In the genomic region with DNA sequence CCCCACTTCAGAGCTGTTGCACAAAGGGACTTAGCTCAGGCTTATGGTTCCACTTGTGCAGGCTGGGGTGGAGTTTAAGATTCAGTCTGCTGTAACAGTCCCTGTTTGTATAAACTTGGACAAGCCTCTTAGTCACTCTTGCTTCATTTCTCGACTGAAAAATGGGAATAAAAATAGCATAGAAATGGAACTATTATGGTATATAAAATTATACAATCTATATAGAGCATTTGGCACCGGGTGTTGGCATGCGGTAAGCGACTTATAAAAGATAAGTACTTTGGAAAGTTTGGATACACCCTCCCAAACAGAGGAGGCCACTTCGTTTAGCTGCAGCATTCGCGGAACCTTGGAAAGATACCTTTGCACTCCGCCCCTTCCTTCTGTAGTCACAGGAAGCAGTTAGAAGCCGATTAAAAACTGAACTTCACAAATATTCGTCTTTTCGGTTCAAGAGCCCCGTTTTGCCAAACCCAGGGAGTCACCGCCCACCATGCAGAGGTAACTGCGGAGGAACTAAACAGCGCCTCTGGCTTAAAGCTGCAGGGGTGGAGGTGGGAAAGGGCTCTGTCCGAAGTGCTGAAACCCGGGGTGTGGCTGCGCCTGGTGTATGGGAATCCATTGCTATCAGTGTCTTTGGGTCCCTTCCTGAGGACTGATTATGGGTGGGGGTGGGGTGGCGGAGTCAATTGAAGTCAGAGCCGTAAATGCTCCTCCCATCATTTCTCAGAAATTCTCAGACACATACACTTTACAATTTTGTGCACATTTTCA, we compare ENCODE assay signal across 9 mouse cellular contexts. TPM values are rescaled to one million over a fixed set of nuclear protein-coding genes. Genes with fewer than 3 reads are reported as not detected.
DNase-seq lines count a peak whose midpoint lies in the region; ATAC-seq and TF ChIP-seq lines count a peak whose summit lies in the region.
"Had no signal": no experiment of that assay in that cellular context is flagged by ENCODE, and none has a peak within 500 bp of the region (broad histone marks: within the 10 kb centered on the region; RNA-seq: fewer than 3 reads in every experiment).

No protein-coding gene starts in this region.

- H3K36me3 ChIP-seq in ES-E14 (ENCODE audit: control insufficient read depth, insufficient read depth, low read length, poor library complexity, severe bottlenecking), result no peaks in the 10 kb centered on the region
- no peaks in the 10 kb centered on the region for H3K36me3 ChIP-seq in hindbrain, embryonic 15.5 days
- H3K36me3 ChIP-seq in liver, embryonic 14.5 days (replicated peaks; ENCODE audit: control insufficient read depth, insufficient read depth, low read depth), result no peaks in the 10 kb centered on the region

- in situ Hi-C loops in ES-E14 (cut with MboI; ENCODE audit: low sequenced_read_pairs in 2 of 2, unreplicated experiment in 2 of 2), result loop anchor here (25.0 kb wide), 1 partner anchor 1650 kb away; no protein-coding TSS in a partner anchor

- H3K27me3 ChIP-seq in hindbrain, embryonic 15.5 days, result peaks cover 20% of the 10 kb centered on the region
- no peaks in the 10 kb centered on the region for H3K27me3 ChIP-seq in liver, embryonic 14.5 days (ENCODE audit: control insufficient read depth, insufficient read depth, low read length)

- H3K27ac ChIP-seq in ES-E14 (ENCODE audit: insufficient read depth, low read depth, low read length, poor library complexity, severe bottlenecking), result no peak overlapping the region
- H3K27ac ChIP-seq in hindbrain, embryonic 15.5 days (replicated peaks), result no peak overlapping the region
- no peak overlapping the region for H3K27ac ChIP-seq in liver, embryonic 14.5 days
- H3K27ac ChIP-seq in olfactory bulb, adult 2 months (ENCODE audit: insufficient read depth, low read depth, low read length), result no peak overlapping the region
- H3K27ac ChIP-seq: macrophage had no signal

- DNase-seq in B cell, adult 2 months, result peak; percentile 32 to 35
- DNase-seq in ES-E14 (ENCODE audit: low read depth, low spot score), result peak; percentile 74
- peak; percentile 71 for DNase-seq in embryo, embryonic 9.5 days (ENCODE audit: extremely low spot score)
- peak in 2 of 3 experiments; percentile 0 to 4 for DNase-seq in liver, embryonic 14.5 days (ENCODE audit: low read depth in 3 of 3, low spot score in 3 of 3)
- DNase-seq in layer of hippocampus, postnatal 14 days (ENCODE audit: low spot score in 2 of 2), result no peak

- no peak overlapping the region for H3K9ac ChIP-seq in ES-E14 (ENCODE audit: insufficient read depth, low read depth, low read length, poor library complexity, severe bottlenecking)
- no peak overlapping the region for H3K9ac ChIP-seq in hindbrain, embryonic 15.5 days
- no peak overlapping the region for H3K9ac ChIP-seq in liver, embryonic 14.5 days (replicated peaks)

- H3K4me2 ChIP-seq in hindbrain, embryonic 15.5 days, result peak overlapping the region; percentile 56
- H3K4me2 ChIP-seq in liver, embryonic 14.5 days (ENCODE audit: low read depth), result no peak overlapping the region

- TF ChIP-seq EP300 in liver, embryonic 14.5 days (IDR thresholded peaks at IDR 0.05; ENCODE audit: low read depth), result no peak

- peak; percentile 65 for ATAC-seq in hindbrain, embryonic 15.5 days (ENCODE audit: low FRiP score, low read depth)
- no peak for ATAC-seq in liver, embryonic 14.5 days (ENCODE audit: insufficient read depth)
- no peak for ATAC-seq in inflammation-experienced regulatory T-cells, adult 6 months

- no peak for TF ChIP-seq POLR2A in olfactory bulb, adult 2 months (IDR thresholded peaks at IDR 0.05; ENCODE audit: insufficient read depth, low read depth, low read length)

- H3K4me1 ChIP-seq in ES-E14 (ENCODE audit: control insufficient read depth in 2 of 2, insufficient read depth in 2 of 2, low read length in 2 of 2, poor library complexity in 1 of 2), result peaks cover 0 to 2% of the 10 kb centered on the region in 2 experiments; a peak in 1 of 4 replicates
- H3K4me1 ChIP-seq in hindbrain, embryonic 15.5 days (replicated peaks), result peaks cover 10% of the 10 kb centered on the region; the same call in 1 of the 2 replicates
- H3K4me1 ChIP-seq in liver, embryonic 14.5 days (replicated peaks; ENCODE audit: control insufficient read depth in 2 of 2, insufficient read depth in 2 of 2, low read length in 1 of 2), result no peaks in the 10 kb centered on the region
- peaks cover 11% of the 10 kb centered on the region for H3K4me1 ChIP-seq in olfactory bulb, adult 2 months (ENCODE audit: control insufficient read depth, insufficient read depth, low read length)

- H3K9me3 ChIP-seq in ES-E14 (ENCODE audit: control insufficient read depth, insufficient read depth, low read depth, low read length), result no peaks in the 10 kb centered on the region
- H3K9me3 ChIP-seq in hindbrain, embryonic 15.5 days, result no peaks in the 10 kb centered on the region
- no peaks in the 10 kb centered on the region for H3K9me3 ChIP-seq in liver, embryonic 14.5 days (ENCODE audit: control insufficient read depth, low read length)

- H3K4me3 ChIP-seq in ES-E14 (ENCODE audit: insufficient read depth in 1 of 2, low read depth in 1 of 2, low read length in 2 of 2, poor library complexity in 1 of 2, severe bottlenecking in 1 of 2), result no peak overlapping the region
- peak overlapping the region; percentile 33 for H3K4me3 ChIP-seq in hindbrain, embryonic 15.5 days
- H3K4me3 ChIP-seq in liver, embryonic 14.5 days (ENCODE audit: insufficient read depth in 1 of 2, low read depth in 2 of 2, low read length in 2 of 2), result no peak overlapping the region
- H3K4me3 ChIP-seq in olfactory bulb, adult 2 months (ENCODE audit: insufficient read depth, low read depth, low read length), result peak overlapping the region; percentile 27

- TF ChIP-seq CTCF in liver, embryonic 14.5 days (IDR thresholded peaks at IDR 0.05; ENCODE audit: low read depth), result no peak
- TF ChIP-seq CTCF in olfactory bulb, adult 2 months (IDR thresholded peaks at IDR 0.05; ENCODE audit: insufficient read depth, low read depth, low read length), result no peak

- 9% methylated on average over 20 of the region's 20 CpGs for WGBS in hindbrain, embryonic 15.5 days
- 9% methylated on average over 20 of the region's 20 CpGs for WGBS in liver, embryonic 14.5 days (ENCODE audit: insufficient replicate concordance)
- 4% methylated on average over 20 of the region's 20 CpGs for WGBS in olfactory bulb, adult 2 months

TF ChIP-seq in ES-E14, 5 proteins besides CTCF, POLR2A, EP300 and RAD21:
- no peak for TF ChIP-seq ZC3H11A (IDR thresholded peaks at IDR 0.05; ENCODE audit: borderline replicate concordance, low read depth, low read length)
- TF ChIP-seq HCFC1 (IDR thresholded peaks at IDR 0.05; ENCODE audit: borderline replicate concordance, insufficient read depth, low read length), result no peak
- TF ChIP-seq MAFK (IDR thresholded peaks at IDR 0.05; ENCODE audit: insufficient read depth, low read depth, low read length), result no peak
- TF ChIP-seq CHD2 (IDR thresholded peaks at IDR 0.05; ENCODE audit: low read depth, low read length), result no peak
- TF ChIP-seq ZNF384 (IDR thresholded peaks at IDR 0.05; ENCODE audit: low read depth, low read length), result no peak

RNA-seq across cellular contexts. Expression of a gene that starts 1.2 kb away (rescaled TPM):
- total RNA-seq in ES-E14 (2012; rRNA removed), result not detected in 2 replicates
- 0.45 and 0.73 TPM in 2 replicates for polyA plus RNA-seq in hindbrain, embryonic 15.5 days (2015; fragmentation: Nextera tagmentation; extraction: Ambion mirVana)
- polyA plus RNA-seq in liver, embryonic 14.5 days (2012; rRNA removed), result not detected in 2 replicates
- not detected in 2 replicates for polyA plus RNA-seq in liver, embryonic 14.5 days (2014; fragmentation: Nextera tagmentation; extraction: Ambion mirVana)
- polyA plus RNA-seq in olfactory bulb, adult 2 months (2012; ENCODE audit: insufficient read depth, insufficient read length, low replicate concordance, missing spikeins), result not detected in 2 replicates
- not detected for polyA plus RNA-seq in inflammation-experienced regulatory T-cells, adult 6 months (2017; shearing (Covaris generic))
- 1 to 10 TPM in 1 of 2 experiments, under 1 TPM in 1; 0.83 to 1.4 TPM for total RNA-seq in layer of hippocampus, postnatal 14 days (2021)
- polyA plus RNA-seq: macrophage had no signal

RNA-seq across cellular contexts. Expression of a gene that starts 32.3 kb away (rescaled TPM):
- total RNA-seq in ES-E14 (2012; rRNA removed), result 28.7 and 34.9 TPM in 2 replicates
- 58.7 and 60.1 TPM in 2 replicates for polyA plus RNA-seq in hindbrain, embryonic 15.5 days (2015; fragmentation: Nextera tagmentation; extraction: Ambion mirVana)
- 20.7 and 21.5 TPM in 2 replicates for polyA plus RNA-seq in liver, embryonic 14.5 days (2012; rRNA removed)
- 39.1 and 39.4 TPM in 2 replicates for polyA plus RNA-seq in liver, embryonic 14.5 days (2014; fragmentation: Nextera tagmentation; extraction: Ambion mirVana)
- not detected in 2 replicates for polyA plus RNA-seq in olfactory bulb, adult 2 months (2012; ENCODE audit: insufficient read depth, insufficient read length, low replicate concordance, missing spikeins)
- 10 to 100 TPM; 60.5 to 76.9 (median 66.8) TPM for polyA plus RNA-seq in inflammation-experienced regulatory T-cells, adult 6 months (2017; shearing (Covaris generic))
- total RNA-seq in layer of hippocampus, postnatal 14 days (2021), result 10 to 100 TPM; 24.0 to 29.4 TPM

Comparison
In these comparisons a context has a peak if more than half of its experiments do, and no peak if none do; other contexts are left out.
1. DNase-seq: peak in B cell, adult 2 months (2 of 2), ES-E14 (single experiment), embryo, embryonic 9.5 days (single experiment) and liver, embryonic 14.5 days (2 of 3); none in layer of hippocampus, postnatal 14 days (0 of 2).
2. H3K4me3 ChIP-seq: peak in hindbrain, embryonic 15.5 days (single experiment) and olfactory bulb, adult 2 months (single experiment); none in ES-E14 (0 of 2) and liver, embryonic 14.5 days (0 of 2).
3. RNA of a gene that starts 32.3 kb away (polyA plus RNA-seq): 60.5 to 76.9 TPM in inflammation-experienced regulatory T-cells, adult 6 months, 58.7 to 60.1 TPM in hindbrain, embryonic 15.5 days and 20.7 to 39.4 TPM in liver, embryonic 14.5 days; not detected in olfactory bulb, adult 2 months; every median in the first group is over 10 times any median in the second.